ENCODE assay signal across 9 mouse cellular contexts in the genomic region with DNA sequence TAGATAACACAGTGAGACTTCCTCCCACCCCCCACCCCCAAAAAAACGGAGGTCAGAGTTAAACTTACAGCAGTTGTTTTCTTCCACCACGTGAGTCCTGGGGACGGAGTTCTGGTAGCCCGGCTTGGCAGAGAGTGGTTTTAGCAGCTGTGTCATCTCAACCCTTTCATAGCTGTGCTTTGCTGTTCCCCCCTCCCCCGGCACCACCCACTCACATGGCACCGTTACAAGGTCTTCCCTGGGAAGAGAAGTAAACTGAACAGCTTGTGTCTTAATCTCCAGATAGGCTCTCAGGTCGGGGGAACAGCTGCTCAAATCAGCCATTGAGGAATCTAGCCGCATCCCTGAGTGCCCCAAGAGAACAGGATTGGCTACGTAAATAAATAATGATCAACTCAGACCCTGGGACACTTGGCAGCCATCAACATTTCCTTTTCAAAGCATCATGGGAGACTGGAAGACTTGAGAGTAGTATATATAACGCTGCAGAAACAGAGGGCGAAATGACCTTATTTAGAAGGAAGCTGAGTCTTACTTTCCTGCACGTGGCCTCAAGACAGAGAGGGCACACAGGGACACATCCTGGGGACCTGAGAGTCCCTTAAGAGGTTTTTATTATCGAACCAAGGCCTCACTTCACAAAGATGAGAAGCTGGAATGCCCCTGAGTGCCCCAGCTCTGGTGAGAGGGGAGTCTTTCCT. TPM values are rescaled to one million over a fixed set of nuclear protein-coding genes. Genes with fewer than 3 reads are reported as not detected.
DNase-seq lines count a peak whose midpoint lies in the region; ATAC-seq and TF ChIP-seq lines count a peak whose summit lies in the region.
"Had no signal": no experiment of that assay in that cellular context is flagged by ENCODE, and none has a peak within 500 bp of the region (broad histone marks: within the 10 kb centered on the region; RNA-seq: fewer than 3 reads in every experiment).

No protein-coding gene starts in this region.

- no peak overlapping the region for H3K9ac ChIP-seq in heart, embryonic 15.5 days
- H3K9ac ChIP-seq in midbrain, embryonic 12.5 days (replicated peaks) = no peak overlapping the region
- no peak overlapping the region for H3K9ac ChIP-seq in stomach, postnatal 0 days (ENCODE audit: low read length)

- peak; percentile 33; the same call in 1 of the 2 replicates for ATAC-seq in heart, embryonic 15.5 days (replicated peaks; ENCODE audit: insufficient number of reproducible peaks, insufficient read depth, low FRiP score, low read depth)
- no peak for ATAC-seq in midbrain, embryonic 12.5 days (ENCODE audit: low FRiP score, low read depth)
- ATAC-seq in stomach, postnatal 0 days (ENCODE audit: low FRiP score, low TSS enrichment) = peak; percentile 47; the same call in 1 of the 2 replicates
- no peak for ATAC-seq in megakaryocyte-erythroid progenitor cell, adult 5-6 weeks (replicated peaks; ENCODE audit: low FRiP score, low TSS enrichment, poor library complexity, severe bottlenecking)

- peak; percentile 24 for TF ChIP-seq EP300 in stomach, postnatal 0 days (optimal IDR thresholded peaks at IDR 0.05)

- 46% methylated on average over 13 of the region's 13 CpGs for WGBS in heart, embryonic 15.5 days
- 58% methylated on average over 13 of the region's 13 CpGs for WGBS in midbrain, embryonic 12.5 days
- WGBS in stomach, postnatal 0 days = 35% methylated on average over 13 of the region's 13 CpGs

- no peaks in the 10 kb centered on the region for H3K9me3 ChIP-seq in heart, embryonic 15.5 days (replicated peaks)
- 0 out of 2 replicates have a peak, but pooled peaks cover 4% of the 10 kb centered on the region for H3K9me3 ChIP-seq in midbrain, embryonic 12.5 days
- H3K9me3 ChIP-seq in stomach, postnatal 0 days (ENCODE audit: control insufficient read depth, low read length) = no peaks in the 10 kb centered on the region

- H3K4me3 ChIP-seq in heart, embryonic 15.5 days = no peak overlapping the region
- no peak overlapping the region for H3K4me3 ChIP-seq in midbrain, embryonic 12.5 days
- H3K4me3 ChIP-seq in stomach, postnatal 0 days (ENCODE audit: low read depth, low read length) = no peak overlapping the region

- no peak overlapping the region for H3K4me2 ChIP-seq in heart, embryonic 15.5 days
- no peak overlapping the region for H3K4me2 ChIP-seq in midbrain, embryonic 12.5 days (replicated peaks)
- no peak overlapping the region for H3K4me2 ChIP-seq in stomach, postnatal 0 days (replicated peaks; ENCODE audit: low read depth)

- DNase-seq in adrenal gland, adult 2 months = peak; percentile 44
- DNase-seq in adrenal gland, postnatal 25 days = no peak
- DNase-seq in adrenal gland, postnatal 36 days = peak; percentile 34 to 57
- DNase-seq in kidney, postnatal 14 days = peak; percentile 85
- DNase-seq in stomach, postnatal 0 days (ENCODE audit: low spot score) = peak; percentile 64

- TF ChIP-seq CTCF in stomach, postnatal 0 days (IDR thresholded peaks at IDR 0.05; ENCODE audit: low read depth) = no peak

- peaks cover 10% of the 10 kb centered on the region for H3K4me1 ChIP-seq in heart, embryonic 15.5 days (replicated peaks)
- peaks cover 6% of the 10 kb centered on the region; the same call in 1 of the 2 replicates for H3K4me1 ChIP-seq in midbrain, embryonic 12.5 days
- H3K4me1 ChIP-seq in stomach, postnatal 0 days (replicated peaks; ENCODE audit: control insufficient read depth, insufficient read depth) = no peaks in the 10 kb centered on the region; the same call in 1 of the 2 replicates

- peak overlapping the region; percentile 36 for H3K27ac ChIP-seq in heart, embryonic 15.5 days
- peak overlapping the region; percentile 54; the same call in 1 of the 2 replicates for H3K27ac ChIP-seq in midbrain, embryonic 12.5 days (replicated peaks)
- H3K27ac ChIP-seq in stomach, postnatal 0 days (replicated peaks) = peak overlapping the region; percentile 92

- H3K36me3 ChIP-seq in heart, embryonic 15.5 days = no peaks in the 10 kb centered on the region
- H3K36me3 ChIP-seq in midbrain, embryonic 12.5 days = no peaks in the 10 kb centered on the region
- no peaks in the 10 kb centered on the region for H3K36me3 ChIP-seq in stomach, postnatal 0 days (ENCODE audit: control insufficient read depth, insufficient read depth, low read length)

- H3K27me3 ChIP-seq in heart, embryonic 15.5 days = no peaks in the 10 kb centered on the region
- no peaks in the 10 kb centered on the region; the same call in 1 of the 2 replicates for H3K27me3 ChIP-seq in midbrain, embryonic 12.5 days
- H3K27me3 ChIP-seq in stomach, postnatal 0 days (ENCODE audit: control insufficient read depth, insufficient read depth, low read length) = no peaks in the 10 kb centered on the region

RNA-seq across cellular contexts. Expression of gene Prpsap1, which starts 0.6 kb away (rescaled TPM):
- total RNA-seq in adrenal gland, adult 2 months (2021) = 10 to 100 TPM; 76.0 to 85.0 TPM
- polyA plus RNA-seq in adrenal gland, adult 2 months (2012; rRNA removed) = 223 and 257 TPM in 2 replicates
- 112 TPM in 2 replicates for total RNA-seq in adrenal gland, postnatal 25 days (2021)
- total RNA-seq in adrenal gland, postnatal 36 days (2021) = 10 to 100 TPM; 84.6 to 87.0 TPM
- polyA plus RNA-seq in heart, embryonic 15.5 days (2015; fragmentation: Nextera tagmentation; extraction: Ambion mirVana) = 81.7 and 98.2 TPM in 2 replicates
- polyA plus RNA-seq in midbrain, embryonic 12.5 days (2016; fragmentation: Nextera tagmentation; extraction: Ambion mirVana) = 175 and 183 TPM in 2 replicates
- polyA plus RNA-seq in stomach, postnatal 0 days (2015; fragmentation: Nextera tagmentation; extraction: Ambion mirVana) = 94.0 and 97.1 TPM in 2 replicates
- 89.6 and 95.3 TPM in 2 replicates for total RNA-seq in megakaryocyte-erythroid progenitor cell, adult 5-6 weeks (2014; fragmentation: Nextera tagmentation)
- 36.8 and 60.7 TPM in 2 replicates for total RNA-seq in megakaryocyte-erythroid progenitor cell, adult 5-6 weeks (2017)

RNA-seq across cellular contexts. Expression of gene Qrich2, which starts 28.6 kb away (rescaled TPM):
- not detected for total RNA-seq in adrenal gland, adult 2 months (2021)
- polyA plus RNA-seq in adrenal gland, adult 2 months (2012; rRNA removed) = 0.06 TPM in 1 of 2 replicates, not detected in the other
- total RNA-seq in adrenal gland, postnatal 25 days (2021) = not detected in 2 replicates
- not detected for total RNA-seq in adrenal gland, postnatal 36 days (2021)
- polyA plus RNA-seq in heart, embryonic 15.5 days (2015; fragmentation: Nextera tagmentation; extraction: Ambion mirVana) = 0.10 TPM in 1 of 2 replicates, not detected in the other
- polyA plus RNA-seq in midbrain, embryonic 12.5 days (2016; fragmentation: Nextera tagmentation; extraction: Ambion mirVana) = not detected in 2 replicates
- 0.08 and 0.16 TPM in 2 replicates for polyA plus RNA-seq in stomach, postnatal 0 days (2015; fragmentation: Nextera tagmentation; extraction: Ambion mirVana)
- not detected in 2 replicates for total RNA-seq in megakaryocyte-erythroid progenitor cell, adult 5-6 weeks (2014; fragmentation: Nextera tagmentation)
- not detected in 2 replicates for total RNA-seq in megakaryocyte-erythroid progenitor cell, adult 5-6 weeks (2017)
- polyA plus RNA-seq: liver, embryonic 16.5 days had no signal

RNA-seq across cellular contexts. Expression of gene Sphk1, which starts 36.1 kb away (rescaled TPM):
- total RNA-seq in adrenal gland, adult 2 months (2021) = 1 to 10 TPM; 2.4 to 2.6 TPM
- 3.7 and 4.1 TPM in 2 replicates for polyA plus RNA-seq in adrenal gland, adult 2 months (2012; rRNA removed)
- total RNA-seq in adrenal gland, postnatal 25 days (2021) = 0.57 and 1.5 TPM in 2 replicates
- 1 to 10 TPM; 1.7 to 3.4 TPM for total RNA-seq in adrenal gland, postnatal 36 days (2021)
- polyA plus RNA-seq in heart, embryonic 15.5 days (2015; fragmentation: Nextera tagmentation; extraction: Ambion mirVana) = 2.8 and 4.4 TPM in 2 replicates
- 4.6 and 7.1 TPM in 2 replicates for polyA plus RNA-seq in midbrain, embryonic 12.5 days (2016; fragmentation: Nextera tagmentation; extraction: Ambion mirVana)
- 7.9 and 10.0 TPM in 2 replicates for polyA plus RNA-seq in stomach, postnatal 0 days (2015; fragmentation: Nextera tagmentation; extraction: Ambion mirVana)
- 188 and 259 TPM in 2 replicates for total RNA-seq in megakaryocyte-erythroid progenitor cell, adult 5-6 weeks (2014; fragmentation: Nextera tagmentation)
- 119 and 168 TPM in 2 replicates for total RNA-seq in megakaryocyte-erythroid progenitor cell, adult 5-6 weeks (2017)

Comparison
In these comparisons a context has a peak if more than half of its experiments do, and no peak if none do; other contexts are left out.
1. ATAC-seq: peak in heart, embryonic 15.5 days (single experiment) and stomach, postnatal 0 days (single experiment); none in midbrain, embryonic 12.5 days (single experiment) and megakaryocyte-erythroid progenitor cell, adult 5-6 weeks (single experiment).
2. H3K27ac ChIP-seq: peak in every context shown above with its lines; median percentile 92 in stomach, postnatal 0 days; 54 in midbrain, embryonic 12.5 days; 36 in heart, embryonic 15.5 days.
3. RNA of gene Sphk1, which starts 36.1 kb away (total RNA-seq): 119 to 259 TPM in megakaryocyte-erythroid progenitor cell, adult 5-6 weeks; 1.7 to 3.4 TPM in adrenal gland, postnatal 36 days, 2.4 to 2.6 TPM in adrenal gland, adult 2 months and 0.57 to 1.5 TPM in adrenal gland, postnatal 25 days; every median in the first group is over 10 times any median in the second.